Mouse (Mus musculus) urinary bladder, postnatal 14 days (tissue): ENCODE measurements around the gene Myh9.

Experiments used
- DNase-seq: peaks from one replicate; pipeline ENCODE4 v3.0.0; 2021; ENCODE audit warnings: low spot score

The Myh9 gene

GRCm38 (mm10) chr15:77828242-77828641 is 13.7 kb downstream of the Myh9 start:
- DNase-seq, result no peak

- DNase-seq, result no peak
Measured at GRCm38 (mm10) chr15:77827794-77828193, 14.2 kb downstream of the Myh9 start.

- DNase-seq, result no peak
Measured at GRCm38 (mm10) chr15:77827379-77827778, 14.6 kb downstream of the Myh9 start.

- DNase-seq, result no peak
Measured at GRCm38 (mm10) chr15:77825382-77825781, 16.6 kb downstream of the Myh9 start.

- no peak for DNase-seq
Measured at GRCm38 (mm10) chr15:77824321-77824720, 17.7 kb downstream of the Myh9 start.

GRCm38 (mm10) chr15:77823634-77824033 is 18.3 kb downstream of the Myh9 start:
- no peak for DNase-seq

GRCm38 (mm10) chr15:77823196-77823595 is 18.8 kb downstream of the Myh9 start:
- DNase-seq, result no peak

- DNase-seq, result no peak
Measured at GRCm38 (mm10) chr15:77822671-77823070, 19.3 kb downstream of the Myh9 start.

- peak; percentile 84 for DNase-seq
Measured at GRCm38 (mm10) chr15:77822057-77822466, 19.9 kb downstream of the Myh9 start.

GRCm38 (mm10) chr15:77821424-77821823 is 20.6 kb downstream of the Myh9 start:
- DNase-seq, result no peak

GRCm38 (mm10) chr15:77820480-77821163 is 21.4 kb downstream of the Myh9 start:
- peak; percentile 67 for DNase-seq

GRCm38 (mm10) chr15:77819894-77820387 is 22.0 kb downstream of the Myh9 start:
- peak; percentile 74 for DNase-seq

GRCm38 (mm10) chr15:77818556-77819158 is 23.3 kb downstream of the Myh9 start:
- DNase-seq, result no peak

- no peak for DNase-seq
Measured at GRCm38 (mm10) chr15:77817417-77817816, 24.6 kb downstream of the Myh9 start.

- no peak for DNase-seq
Measured at GRCm38 (mm10) chr15:77816601-77816950, 25.4 kb downstream of the Myh9 start.

GRCm38 (mm10) chr15:77815867-77816600 is 25.9 kb downstream of the Myh9 start:
- DNase-seq, result peak; percentile 77

GRCm38 (mm10) chr15:77813639-77814375 is 28.2 kb downstream of the Myh9 start:
- no peak for DNase-seq

GRCm38 (mm10) chr15:77812578-77812977 is 29.4 kb downstream of the Myh9 start:
- no peak for DNase-seq

GRCm38 (mm10) chr15:77811099-77811760 is 30.7 kb downstream of the Myh9 start:
- no peak for DNase-seq

- no peak for DNase-seq
Measured at GRCm38 (mm10) chr15:77810416-77811098, 31.4 kb downstream of the Myh9 start.

GRCm38 (mm10) chr15:77809434-77809833 is 32.5 kb downstream of the Myh9 start:
- no peak for DNase-seq
